Mouse (Mus musculus): ENCODE results near the gene Slc17a4.

DNA sequence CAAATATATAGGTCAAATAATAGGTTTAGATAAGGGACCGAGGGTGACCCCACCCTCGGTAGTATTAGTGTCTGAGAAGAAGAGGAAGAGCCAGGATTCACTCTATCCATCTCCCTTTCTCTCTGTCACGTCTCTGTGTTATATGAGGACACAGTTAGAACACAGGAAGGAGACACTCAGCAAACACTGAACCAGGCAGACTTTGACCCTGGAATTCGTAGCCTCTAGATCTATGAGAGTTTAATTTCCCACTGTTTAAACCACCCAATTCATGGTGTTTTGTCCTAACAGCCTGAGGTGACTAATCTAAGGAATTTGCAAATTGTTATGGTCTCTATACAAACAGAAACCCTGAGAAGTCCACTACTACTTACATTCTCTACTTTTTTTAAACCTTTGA, 2.9 kb upstream of the Slc17a4 start:
- TF ChIP-seq MAFK (IDR thresholded peaks at IDR 0.05; ENCODE audit: insufficient read depth, low read depth, low read length) = no peak
- no peak for TF ChIP-seq HCFC1 (IDR thresholded peaks at IDR 0.05; ENCODE audit: borderline replicate concordance, insufficient read depth, low read length)
- TF ChIP-seq ZC3H11A (IDR thresholded peaks at IDR 0.05; ENCODE audit: borderline replicate concordance, low read depth, low read length) = no peak
